Mouse (Mus musculus): ENCODE results near the gene Slc6a19.
"Not testable (repeated sequence)": the region's sequence is repeated elsewhere in the genome, so short reads cannot be mapped to it uniquely, and the experiment has no call there.

Slc6a19 gene

DNA sequence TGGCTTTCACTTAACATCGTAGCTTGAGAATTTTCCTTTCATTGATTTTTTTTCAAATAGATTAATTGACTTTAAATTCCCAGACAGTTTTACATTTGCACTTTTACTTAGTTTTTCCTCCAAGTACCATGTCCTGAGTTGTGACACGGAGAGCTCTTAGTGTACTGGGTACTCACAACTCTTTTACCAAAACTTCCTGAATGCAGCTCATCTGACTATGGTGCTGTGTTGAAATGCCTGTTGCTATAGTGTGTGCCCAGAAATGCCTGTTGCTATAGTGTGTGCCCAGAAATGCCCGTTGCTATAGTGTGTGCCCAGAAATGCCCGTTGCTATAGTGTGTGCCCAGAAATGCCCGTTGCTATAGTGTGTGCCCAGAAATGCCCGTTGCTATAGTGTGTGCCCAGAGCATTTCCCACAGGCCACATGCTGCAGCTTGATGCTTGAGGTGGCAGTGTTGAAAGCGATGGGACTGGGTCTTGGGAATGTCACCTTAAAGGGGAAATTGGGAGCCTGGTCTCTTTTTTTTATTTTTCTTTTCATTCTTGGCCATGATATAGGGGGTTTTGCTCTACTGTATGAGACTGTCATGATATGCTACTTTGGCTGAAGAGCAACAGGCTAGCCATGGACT is at the start of gene Slc6a19:
Gene Slc6a19 (minus strand): TSS at position 172 of the 632 bp plus-strand sequence.
- DNase-seq (ENCODE audit: low read depth, low spot score) = no peak

DNA sequence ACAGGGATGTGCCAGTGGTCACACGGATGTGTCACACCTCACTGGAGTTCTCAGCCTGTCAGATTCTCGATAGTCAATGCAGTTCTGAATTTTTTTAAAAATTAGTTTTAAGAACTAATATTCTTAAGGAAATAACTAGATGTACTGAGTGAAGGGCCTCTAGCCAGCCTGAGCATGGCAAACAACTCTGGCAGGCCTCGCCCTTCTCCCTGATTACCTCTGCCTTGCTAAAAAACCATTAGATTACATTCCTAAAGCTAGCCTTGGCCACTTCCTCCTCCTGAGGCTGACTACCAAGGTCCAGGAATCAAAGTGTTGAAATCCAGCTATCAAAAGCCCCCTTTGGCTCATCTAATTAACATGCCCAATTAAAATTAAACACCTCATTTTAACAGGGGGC is 46.6 kb upstream of the Slc6a19 start:
- DNase-seq (ENCODE audit: low read depth, low spot score) = no peak

DNA sequence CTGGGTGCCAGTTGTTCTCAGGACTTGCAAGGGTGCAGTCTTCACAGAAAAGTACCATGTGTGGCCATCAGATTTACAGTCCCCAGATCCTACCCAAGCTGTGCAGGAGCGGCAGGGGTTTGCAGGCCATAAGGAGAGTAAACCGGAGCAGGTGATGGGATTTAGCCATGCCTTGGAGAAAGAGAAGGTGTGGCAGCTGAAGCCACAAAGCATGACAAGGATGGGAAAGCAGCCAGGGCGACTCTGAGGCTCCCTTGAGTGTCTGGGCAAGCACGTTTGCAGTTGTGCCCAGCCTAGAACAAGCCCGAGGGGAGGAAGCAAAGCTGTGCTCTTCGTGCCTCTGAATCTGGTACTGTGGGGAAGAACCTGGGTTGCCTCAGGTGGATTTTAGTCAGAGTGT is 45.8 kb upstream of the Slc6a19 start:
- peak; percentile 27 for DNase-seq (ENCODE audit: low read depth, low spot score)

DNA sequence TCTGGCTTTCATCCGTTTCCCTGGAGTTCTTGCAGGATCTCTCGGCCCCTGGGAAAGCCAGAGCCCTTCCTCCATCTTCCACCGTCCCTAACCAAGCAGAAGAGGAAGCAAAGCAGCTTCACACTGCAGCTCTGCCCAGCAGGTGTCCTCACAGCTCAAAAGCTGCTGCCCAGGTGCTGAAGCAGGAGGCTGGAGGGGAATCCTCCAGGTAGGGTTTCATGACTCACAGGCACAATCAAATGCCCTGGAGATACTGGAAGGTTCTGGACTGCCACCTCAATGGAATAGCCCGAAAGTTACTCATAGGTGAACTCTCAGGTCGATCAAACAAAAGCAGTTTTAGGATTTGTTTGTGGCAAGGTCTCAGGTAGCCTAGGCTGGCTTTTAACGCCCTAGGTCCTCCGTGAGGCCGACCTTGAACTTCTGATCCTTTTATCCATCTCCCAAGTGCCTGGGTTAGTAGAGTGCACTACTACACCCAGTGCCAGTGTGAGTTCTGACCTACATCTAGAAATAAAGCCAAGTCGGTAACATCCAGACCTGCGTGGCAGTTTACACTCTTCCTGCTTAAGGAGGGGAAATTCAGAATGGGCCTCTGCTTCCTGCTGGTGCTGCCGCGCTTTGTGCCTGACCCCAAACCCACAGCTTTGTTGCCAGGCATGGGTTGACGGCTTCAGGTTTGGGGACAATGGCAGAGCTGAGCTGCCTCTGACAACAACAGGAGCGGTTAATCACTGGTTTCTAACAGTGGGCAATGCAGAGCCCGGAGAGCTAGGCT is 44.2 kb upstream of the Slc6a19 start:
- peak; percentile 27 for DNase-seq (ENCODE audit: low read depth, low spot score)

GRCm38 (mm10) chr13:73743662-73744061 is 39.0 kb upstream of the Slc6a19 start:
- DNase-seq (ENCODE audit: low read depth, low spot score) = peak; percentile 45

DNA sequence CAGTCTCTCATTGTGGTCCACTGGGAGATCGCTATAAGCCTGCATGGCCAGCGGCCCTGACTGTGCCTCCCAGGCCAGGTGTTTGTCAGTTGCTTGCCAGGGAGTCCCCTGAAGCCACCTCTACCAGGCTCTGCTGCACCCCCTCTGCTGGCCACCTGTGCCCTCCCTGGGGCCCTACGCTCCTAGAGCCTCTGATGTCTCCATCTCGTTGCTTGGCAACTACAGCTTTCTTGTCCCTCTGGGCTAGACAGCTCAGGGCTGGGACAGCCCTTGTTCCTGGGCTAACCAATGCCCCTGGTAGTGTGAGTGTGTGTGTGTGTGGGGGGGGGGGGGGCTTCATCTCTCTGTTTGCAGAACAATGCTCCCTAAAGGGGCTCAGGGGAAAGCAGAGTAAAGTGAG is 38.3 kb upstream of the Slc6a19 start:
- no peak for DNase-seq (ENCODE audit: low read depth, low spot score)

DNA sequence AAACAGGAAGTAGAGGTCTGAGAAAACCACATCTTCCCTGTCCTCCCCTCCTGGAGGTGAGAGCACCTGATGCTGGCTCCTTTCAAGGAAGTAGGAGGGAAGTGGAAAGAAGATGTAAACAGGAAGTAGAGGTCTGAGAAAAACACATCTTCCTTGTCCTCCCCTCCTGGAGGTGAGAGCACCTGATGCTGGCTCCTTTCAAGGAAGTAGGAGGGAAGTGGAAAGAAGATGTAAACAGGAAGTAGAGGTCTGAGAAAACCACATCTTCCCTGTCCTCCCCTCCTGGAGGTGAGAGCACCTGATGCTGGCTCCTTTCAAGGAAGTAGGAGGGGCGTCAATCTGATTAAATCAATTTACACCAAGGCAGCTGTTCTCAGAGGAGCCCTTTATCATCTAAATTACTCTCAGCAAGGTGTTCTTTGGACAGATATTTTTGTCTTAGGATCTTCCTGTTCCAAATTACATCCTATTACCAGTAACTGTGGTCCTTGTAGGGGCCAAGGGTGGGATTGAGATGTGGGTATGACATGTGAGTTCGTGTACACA is 35.8 kb upstream of the Slc6a19 start:
- DNase-seq (ENCODE audit: low read depth, low spot score) = not testable (repeated sequence)

GRCm38 (mm10) chr13:73736943-73737342 is 32.3 kb upstream of the Slc6a19 start:
- DNase-seq (ENCODE audit: low read depth, low spot score) = no peak

- DNase-seq (ENCODE audit: low read depth, low spot score) = no peak
These were observed 31.3 kb upstream of the Slc6a19 start for GRCm38 (mm10) chr13:73735928-73736327.

GRCm38 (mm10) chr13:73735270-73735669 is 30.6 kb upstream of the Slc6a19 start:
- no peak for DNase-seq (ENCODE audit: low read depth, low spot score)

DNA sequence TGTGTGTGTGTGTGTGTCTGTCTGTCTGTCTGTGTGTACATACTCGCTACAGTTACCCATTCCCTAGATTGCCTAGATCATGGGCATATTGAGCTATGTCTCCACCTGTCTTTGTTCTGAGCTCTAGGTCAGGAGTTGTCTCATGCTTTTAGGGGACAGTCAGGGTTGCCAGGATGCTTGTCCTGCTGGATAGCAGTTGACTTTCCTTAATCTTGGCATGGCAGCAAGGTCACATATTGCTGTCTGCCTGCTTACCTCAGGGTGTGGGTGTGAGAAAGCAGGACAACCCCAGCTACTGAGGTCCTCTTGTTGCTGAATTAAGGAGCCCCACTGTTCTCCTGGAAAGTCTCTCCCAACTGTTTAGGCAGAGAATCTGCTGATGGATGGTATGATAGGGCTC is 29.7 kb upstream of the Slc6a19 start:
- no peak for DNase-seq (ENCODE audit: low read depth, low spot score)

DNA sequence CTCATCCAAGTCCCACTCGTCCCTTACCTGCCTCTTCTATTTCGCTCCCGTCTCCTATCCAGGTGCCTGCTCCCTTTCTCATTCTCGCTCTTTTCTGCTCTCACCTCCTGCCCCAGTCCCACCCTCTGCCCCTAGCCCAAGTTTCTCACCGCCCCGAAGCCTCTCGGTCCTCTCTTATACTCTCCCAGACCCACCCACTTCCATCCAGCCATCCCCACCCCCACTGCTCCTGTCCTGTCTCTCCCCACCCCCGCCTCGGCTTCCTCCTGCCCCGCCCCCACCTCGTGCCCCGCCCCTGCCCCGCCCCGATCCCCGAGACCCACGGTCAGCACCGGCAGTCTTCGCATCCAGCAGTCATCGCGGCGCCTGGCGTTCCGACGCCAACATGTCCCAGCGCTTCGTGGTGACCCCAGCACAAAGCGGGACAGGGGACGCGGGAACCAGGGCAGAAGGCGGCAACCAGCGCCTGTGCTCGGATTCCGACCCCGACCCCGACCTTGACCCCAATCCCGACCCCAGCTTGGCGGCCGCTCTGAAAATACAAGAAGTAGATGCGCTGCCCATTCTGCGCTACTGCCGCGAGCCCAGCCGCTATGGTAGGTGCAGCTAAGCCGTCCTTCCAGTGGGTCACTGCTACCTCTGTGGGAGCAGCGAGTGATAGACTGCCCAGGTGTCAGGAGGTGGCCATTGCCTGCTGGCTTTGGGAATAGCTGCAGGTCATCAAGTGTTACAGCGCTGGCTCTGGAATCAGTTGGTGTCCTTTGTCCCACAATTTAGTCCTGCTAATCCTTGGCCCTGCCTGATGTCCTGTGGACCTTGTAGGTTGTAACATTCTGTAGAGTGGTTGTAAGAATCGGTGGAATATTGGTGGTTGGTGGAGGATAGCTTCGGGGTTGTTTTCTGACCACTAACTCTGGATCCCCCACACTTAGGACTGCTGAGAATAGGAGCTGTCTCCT is 28.4 kb upstream of the Slc6a19 start, which contains the start of gene Slc12a7:
Gene Slc12a7 (plus strand): TSS at position 353 of the 959 bp plus-strand sequence.
- no peak for DNase-seq (ENCODE audit: low read depth, low spot score)

DNA sequence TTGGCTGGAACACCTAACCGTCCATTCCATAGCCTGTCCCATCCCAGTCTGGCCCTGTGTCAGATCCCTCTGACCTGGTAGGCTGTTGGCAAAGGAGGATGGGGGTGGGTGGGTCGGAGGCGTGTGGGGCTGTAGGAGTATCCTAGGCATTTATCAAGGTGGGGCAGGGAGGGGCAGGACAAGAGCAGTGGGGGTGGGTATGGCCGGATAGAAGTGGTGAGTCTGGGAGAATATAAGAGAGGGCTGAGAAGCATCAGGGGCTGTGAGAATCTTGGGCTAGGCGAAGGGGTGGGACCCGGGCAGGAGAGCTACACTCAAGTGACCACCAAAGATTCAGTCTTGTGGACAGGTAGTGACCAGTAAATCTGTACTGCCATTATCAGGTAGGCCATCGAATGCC is 27.6 kb upstream of the Slc6a19 start:
- no peak for DNase-seq (ENCODE audit: low read depth, low spot score)

GRCm38 (mm10) chr13:73730913-73731312 is 26.2 kb upstream of the Slc6a19 start:
- DNase-seq (ENCODE audit: low read depth, low spot score) = peak; percentile 32

DNA sequence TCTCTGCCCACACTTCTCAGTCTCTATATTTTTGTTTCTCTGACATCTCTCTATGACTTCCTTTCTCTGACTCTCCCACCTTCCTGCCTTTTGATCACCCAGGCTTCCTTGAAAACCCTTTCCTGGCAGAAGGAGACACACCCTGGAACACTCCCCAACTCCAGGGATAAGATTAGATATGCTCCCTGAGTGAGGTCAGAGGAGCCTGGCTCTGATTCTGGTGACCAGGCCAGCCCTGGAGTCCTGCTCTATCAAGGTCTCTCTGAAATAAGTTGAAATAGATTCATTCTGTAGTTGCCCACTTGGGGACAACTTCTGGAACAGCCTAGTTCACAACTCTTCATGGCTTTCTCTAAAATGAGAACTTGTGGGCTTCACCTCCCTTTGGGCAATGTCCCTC is 24.0 kb upstream of the Slc6a19 start:
- DNase-seq (ENCODE audit: low read depth, low spot score) = no peak

GRCm38 (mm10) chr13:73727621-73728025 is 23.0 kb upstream of the Slc6a19 start:
- no peak for DNase-seq (ENCODE audit: low read depth, low spot score)

DNA sequence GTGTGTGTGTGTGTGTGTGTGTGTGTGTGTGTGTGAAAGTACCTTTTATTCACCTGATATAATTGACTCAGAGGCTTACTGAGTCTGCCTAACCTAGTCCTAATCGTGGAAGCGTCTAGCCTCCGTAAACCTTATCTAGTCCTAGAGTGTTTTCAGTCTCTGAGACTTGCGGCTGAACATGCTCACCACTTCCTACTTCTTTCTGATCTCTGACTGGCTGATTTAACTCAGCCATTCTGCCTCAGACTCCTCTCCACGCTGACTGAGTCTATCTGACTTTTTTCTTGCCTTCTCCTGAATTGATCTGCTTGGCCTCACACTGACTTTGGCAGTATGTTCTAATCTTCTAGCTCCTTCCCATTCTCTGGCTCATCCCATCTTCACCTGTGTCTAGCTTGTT is 20.6 kb upstream of the Slc6a19 start:
- no peak for DNase-seq (ENCODE audit: low read depth, low spot score)

DNA sequence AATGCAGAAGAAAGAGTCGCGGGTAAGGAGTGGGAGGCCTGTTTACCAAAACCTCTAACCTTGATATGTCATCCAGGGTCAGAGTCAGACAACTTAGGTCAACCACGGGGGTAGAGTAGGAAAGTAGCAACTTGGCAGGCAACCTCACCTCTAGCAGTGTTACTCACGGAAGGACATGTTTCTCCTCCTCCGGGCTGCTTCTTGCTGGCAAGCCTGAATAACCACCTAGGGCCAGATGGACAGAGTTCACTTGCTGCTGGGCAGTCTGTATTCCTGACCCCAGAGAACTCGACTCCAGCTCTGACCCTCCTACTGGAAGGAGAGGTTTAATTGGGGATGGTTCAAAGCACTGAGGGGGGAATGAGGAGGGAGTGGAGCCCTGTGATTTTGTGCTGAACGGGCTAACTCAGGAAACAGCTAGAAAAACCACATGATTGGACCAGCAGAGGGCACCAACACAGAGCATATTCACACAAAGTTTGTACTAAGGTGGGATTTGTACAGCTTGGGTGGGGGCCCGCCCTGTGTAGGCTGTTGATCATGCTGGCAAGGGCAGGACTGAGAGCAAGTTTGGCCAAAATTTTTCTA is 18.5 kb upstream of the Slc6a19 start:
- peak; percentile 35 for DNase-seq (ENCODE audit: low read depth, low spot score)

- no peak for DNase-seq (ENCODE audit: low read depth, low spot score)
These were observed 15.6 kb upstream of the Slc6a19 start for GRCm38 (mm10) chr13:73720241-73720640.

- DNase-seq (ENCODE audit: low read depth, low spot score) = peak; percentile 89
These were observed 13.6 kb upstream of the Slc6a19 start for GRCm38 (mm10) chr13:73718225-73718624.

- peak; percentile 36 for DNase-seq (ENCODE audit: low read depth, low spot score)
These were observed 9.4 kb upstream of the Slc6a19 start for GRCm38 (mm10) chr13:73714020-73714419.
